Mouse (Mus musculus): ENCODE data around the gene Scn2b. TPM values are rescaled to one million over a fixed set of nuclear protein-coding genes. Genes with fewer than 3 reads are reported as not detected.

Scn2b gene
- polyA plus RNA-seq (2016; fragmentation: Nextera tagmentation; extraction: Ambion mirVana), result 4.2 and 4.3 TPM in 2 replicates

DNA sequence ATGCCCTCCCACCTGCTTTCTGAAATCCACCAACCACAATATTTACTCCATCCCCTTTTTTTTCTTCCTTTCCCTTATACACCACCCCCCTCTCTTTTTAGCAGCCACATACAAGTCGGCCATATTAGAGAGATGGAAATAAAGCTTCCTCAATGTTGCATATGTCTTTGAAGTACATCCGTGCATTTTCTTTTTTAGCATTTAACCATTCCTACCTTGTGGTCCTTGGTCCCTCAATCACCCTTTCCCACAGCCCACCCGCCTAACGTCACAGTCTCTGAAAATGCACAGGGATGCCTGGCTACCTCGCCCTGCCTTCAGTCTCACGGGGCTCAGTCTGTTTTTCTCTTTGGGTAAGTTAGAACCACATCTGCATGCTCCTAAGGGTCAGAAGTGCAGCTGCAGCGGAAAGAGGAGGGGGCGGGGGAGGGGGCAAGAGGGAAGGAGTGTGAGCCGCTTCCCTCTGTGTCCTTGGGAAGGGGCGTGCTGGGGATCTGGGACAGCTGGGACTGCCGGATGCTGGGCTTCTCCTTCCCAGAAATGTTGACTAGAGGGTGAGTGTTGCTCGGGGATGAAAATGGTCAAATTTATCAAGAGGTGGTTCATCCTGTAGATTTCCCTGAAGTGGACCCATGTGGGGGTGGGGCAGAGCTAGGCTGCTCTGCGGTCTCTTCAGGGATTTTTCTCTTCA, at the start of gene Scn2b:
Gene Scn2b, plus strand, starts transcription at position 42 of the 691 bp plus-strand sequence.
- Histone ChIP-seq H3K4me3 (peak within 1 kb of the TSS; percentile 60), H3K27ac (replicated peaks) (peak within 1 kb of the TSS; percentile 72)

DNA sequence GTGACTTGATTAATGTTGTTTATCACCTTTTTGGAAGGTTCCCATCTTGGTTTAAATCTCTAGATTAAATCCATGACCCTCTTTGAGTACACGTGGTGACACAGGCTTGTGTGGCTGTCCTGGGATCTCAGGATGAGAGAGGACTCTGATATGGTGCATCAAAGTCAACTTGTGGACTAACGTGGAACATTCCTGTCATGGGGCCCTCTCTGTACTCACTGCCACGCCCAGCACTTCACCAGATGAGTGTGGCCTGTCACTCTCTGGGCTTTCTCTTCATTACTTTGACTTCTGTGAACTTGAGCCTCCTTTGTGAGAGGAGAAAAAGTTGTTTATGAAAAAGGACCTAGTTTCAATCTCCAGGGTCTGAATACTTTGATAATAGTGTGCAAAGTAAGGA, 45.8 kb upstream of the Scn2b start:
- no peak for ATAC-seq (ENCODE audit: low FRiP score, low read depth)
- WGBS, result 59% methylated on average over 3 of the region's 3 CpGs
- no peak overlapping the region for H3K4me2 ChIP-seq (replicated peaks)
- H3K4me3 ChIP-seq, result no peak overlapping the region
- H3K27ac ChIP-seq (replicated peaks), result no peak overlapping the region
- no peaks in the 10 kb centered on the region for H3K27me3 ChIP-seq
- no peaks in the 10 kb centered on the region for H3K9me3 ChIP-seq
- H3K9ac ChIP-seq (replicated peaks), result no peak overlapping the region
- H3K4me1 ChIP-seq, result no peaks in the 10 kb centered on the region
- no peaks in the 10 kb centered on the region for H3K36me3 ChIP-seq

More for the DNA sequence above, at the start of gene Scn2b:
- Histone ChIP-seq H3K4me2 (replicated peaks) (peak within 1 kb of the TSS; percentile 63), H3K4me1 (peaks cover 23% of the 10 kb centered on the region), H3K9me3 (no peaks in the 10 kb centered on the region), H3K27me3 (peaks cover 25% of the 10 kb centered on the region), H3K36me3 (no peaks in the 10 kb centered on the region), H3K9ac (replicated peaks) (peak within 1 kb of the TSS; percentile 80)
- no peak for ATAC-seq (ENCODE audit: low FRiP score, low read depth)
- 2% methylated on average over 13 of the region's 13 CpGs for WGBS

DNA sequence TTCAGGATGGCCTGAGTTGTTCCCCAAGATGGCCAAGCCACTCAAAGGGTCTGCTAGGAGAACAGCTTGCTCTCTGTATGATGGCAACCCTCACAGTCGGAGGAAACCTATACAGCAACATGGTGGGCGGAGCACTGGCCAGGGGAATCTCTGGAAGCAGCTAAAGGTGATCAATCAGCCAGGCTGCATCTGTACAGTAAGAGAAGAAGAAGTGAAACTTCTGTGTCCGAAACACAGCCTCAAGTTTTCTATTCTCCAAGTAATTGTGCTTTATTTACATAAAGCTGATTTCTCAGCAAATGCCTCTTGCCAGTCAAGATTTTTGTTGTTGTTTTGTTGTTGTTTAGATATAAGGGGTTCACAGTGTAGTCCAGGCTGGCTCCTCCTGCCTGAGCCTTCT, 39.7 kb upstream of the Scn2b start:
- WGBS, result 73% methylated on average over 3 of the region's 3 CpGs
- H3K9ac ChIP-seq (replicated peaks), result no peak overlapping the region

GRCm38 (mm10) chr9:45079011-45079410, 38.6 kb upstream of the Scn2b start, which contains the start of gene Jaml:
TSS of gene Jaml (plus strand) at chr9:45079183.
- 81% methylated on average over 5 of the region's 5 CpGs for WGBS
- no peak within 1 kb of the TSS for H3K9ac ChIP-seq (replicated peaks)
- H3K4me1 ChIP-seq, result no peaks in the 10 kb centered on the region
- no peaks in the 10 kb centered on the region for H3K36me3 ChIP-seq
- ATAC-seq (ENCODE audit: low FRiP score, low read depth), result no peak
- no peak within 1 kb of the TSS for H3K4me2 ChIP-seq (replicated peaks)
- peaks cover 13% of the 10 kb centered on the region; the same call in 1 of the 2 replicates for H3K27me3 ChIP-seq
- H3K27ac ChIP-seq (replicated peaks), result no peak within 1 kb of the TSS
- H3K4me3 ChIP-seq, result no peak within 1 kb of the TSS
- H3K9me3 ChIP-seq, result no peaks in the 10 kb centered on the region

More for the DNA sequence above, 39.7 kb upstream of the Scn2b start:
- Histone ChIP-seq H3K27ac (replicated peaks) (no peak overlapping the region), H3K4me1 (no peaks in the 10 kb centered on the region), H3K36me3 (no peaks in the 10 kb centered on the region), H3K4me3 (no peak overlapping the region), H3K4me2 (replicated peaks) (no peak overlapping the region), H3K9me3 (no peaks in the 10 kb centered on the region), H3K27me3 (peaks cover 13% of the 10 kb centered on the region; the same call in 1 of the 2 replicates)
- ATAC-seq (ENCODE audit: low FRiP score, low read depth), result no peak

DNA sequence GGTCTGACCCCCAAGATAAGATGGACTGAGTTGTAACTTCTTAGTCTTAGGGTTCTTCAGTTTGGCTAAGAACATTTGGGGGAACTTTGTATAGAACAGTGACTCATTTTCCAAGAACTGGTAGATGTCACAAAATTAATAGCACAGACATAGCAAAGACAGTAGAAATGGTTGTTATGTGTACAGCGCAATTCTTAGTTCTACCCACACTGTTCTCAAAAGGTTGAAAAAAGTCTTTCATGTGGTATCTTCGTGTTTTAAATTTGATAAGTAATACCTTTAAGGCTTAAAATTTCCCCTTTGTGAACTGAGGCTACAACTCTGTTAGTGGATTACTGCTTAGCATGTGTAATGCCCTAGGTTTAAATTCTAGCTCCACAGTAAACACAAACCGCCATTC, 34.5 kb upstream of the Scn2b start:
- Histone ChIP-seq H3K4me3 (no peak overlapping the region), H3K36me3 (no peaks in the 10 kb centered on the region), H3K4me2 (replicated peaks) (no peak overlapping the region), H3K27me3 (peaks cover 16% of the 10 kb centered on the region), H3K4me1 (no peaks in the 10 kb centered on the region), H3K27ac (replicated peaks) (no peak overlapping the region), H3K9me3 (no peaks in the 10 kb centered on the region), H3K9ac (replicated peaks) (no peak overlapping the region)
- ATAC-seq (ENCODE audit: low FRiP score, low read depth), result no peak
- 86% methylated on average over 3 of the region's 3 CpGs for WGBS

GRCm38 (mm10) chr9:45084556-45084955, 33.0 kb upstream of the Scn2b start:
- Histone ChIP-seq H3K9ac (replicated peaks) (no peak overlapping the region), H3K27me3 (peaks cover 10% of the 10 kb centered on the region; the same call in 1 of the 2 replicates), H3K4me3 (no peak overlapping the region), H3K36me3 (no peaks in the 10 kb centered on the region), H3K27ac (replicated peaks) (no peak overlapping the region), H3K4me2 (replicated peaks) (no peak overlapping the region), H3K4me1 (no peaks in the 10 kb centered on the region), H3K9me3 (no peaks in the 10 kb centered on the region)
- 73% methylated on average over 5 of the region's 5 CpGs for WGBS
- no peak for ATAC-seq (ENCODE audit: low FRiP score, low read depth)

DNA sequence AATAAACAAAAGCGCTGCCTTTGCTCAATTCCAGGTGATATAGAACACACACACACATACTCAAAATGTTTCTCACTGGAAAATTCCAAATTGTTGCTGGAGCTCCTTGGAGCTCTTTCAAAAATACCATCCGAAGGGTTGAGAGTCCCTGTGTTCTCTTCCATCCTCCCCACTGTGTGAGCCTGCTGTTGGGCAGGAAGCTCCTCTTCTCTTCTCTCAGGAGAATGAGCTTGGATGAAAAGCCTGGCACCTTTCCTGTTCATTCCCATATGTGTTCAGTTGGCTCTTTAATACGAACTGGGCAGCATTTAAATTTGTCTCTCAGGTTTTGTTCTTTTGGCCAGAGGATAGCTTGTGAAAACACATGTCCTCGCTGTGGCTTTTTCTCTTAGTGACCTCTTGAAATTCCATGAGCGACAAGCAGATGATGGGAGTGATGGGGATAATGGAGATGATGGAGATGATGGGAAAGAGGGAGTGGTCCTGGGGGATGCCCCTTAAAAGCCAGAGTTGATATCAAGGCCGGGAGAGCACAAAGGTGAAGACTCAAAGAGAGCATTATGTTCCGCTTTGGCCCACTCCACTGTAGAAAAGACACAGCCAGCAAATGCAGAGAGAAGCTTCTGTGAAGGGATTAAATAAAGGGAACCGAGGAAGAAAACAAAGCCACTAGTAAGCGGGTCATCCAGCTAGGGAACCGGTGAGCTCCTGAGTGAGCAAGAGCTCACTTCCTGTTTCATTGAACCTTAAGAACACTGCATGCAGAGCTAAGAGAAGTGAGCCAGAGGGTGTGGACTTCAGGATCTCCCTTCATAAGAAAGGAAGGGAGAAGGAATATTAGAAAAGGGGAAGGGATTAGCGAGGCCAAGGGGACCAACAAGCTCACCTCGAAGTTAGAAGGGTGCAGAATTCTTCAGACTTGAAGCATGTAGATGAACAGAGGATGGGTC, 31.6 kb upstream of the Scn2b start:
- Histone ChIP-seq H3K4me2 (replicated peaks) (no peak overlapping the region), H3K4me1 (no peaks in the 10 kb centered on the region)
- 76% methylated on average over 12 of the region's 12 CpGs for WGBS

GRCm38 (mm10) chr9:45088040-45088439, 29.5 kb upstream of the Scn2b start:
- Histone ChIP-seq H3K36me3 (no peaks in the 10 kb centered on the region), H3K4me3 (no peak overlapping the region), H3K9me3 (no peaks in the 10 kb centered on the region), H3K27ac (replicated peaks) (no peak overlapping the region), H3K4me2 (replicated peaks) (no peak overlapping the region), H3K9ac (replicated peaks) (no peak overlapping the region), H3K27me3 (peaks cover 3% of the 10 kb centered on the region; the same call in 1 of the 2 replicates), H3K4me1 (no peaks in the 10 kb centered on the region)
- ATAC-seq (ENCODE audit: low FRiP score, low read depth), result no peak

More for the DNA sequence above, 31.6 kb upstream of the Scn2b start:
- Histone ChIP-seq H3K27me3 (peaks cover 10% of the 10 kb centered on the region; the same call in 1 of the 2 replicates), H3K27ac (replicated peaks) (no peak overlapping the region), H3K4me3 (no peak overlapping the region), H3K36me3 (no peaks in the 10 kb centered on the region), H3K9me3 (no peaks in the 10 kb centered on the region), H3K9ac (replicated peaks) (no peak overlapping the region)
- no peak for ATAC-seq (ENCODE audit: low FRiP score, low read depth)

GRCm38 (mm10) chr9:45090811-45091210, 26.8 kb upstream of the Scn2b start:
- no peak overlapping the region for H3K4me3 ChIP-seq
- ATAC-seq (ENCODE audit: low FRiP score, low read depth), result no peak
- H3K27ac ChIP-seq (replicated peaks), result no peak overlapping the region
- 71% methylated on average over 3 of the region's 3 CpGs for WGBS
- no peaks in the 10 kb centered on the region for H3K9me3 ChIP-seq
- H3K9ac ChIP-seq (replicated peaks), result no peak overlapping the region
- H3K4me1 ChIP-seq, result no peaks in the 10 kb centered on the region
- H3K4me2 ChIP-seq (replicated peaks), result no peak overlapping the region
- H3K27me3 ChIP-seq, result peaks cover 3% of the 10 kb centered on the region; the same call in 1 of the 2 replicates
- no peaks in the 10 kb centered on the region for H3K36me3 ChIP-seq

- Histone ChIP-seq H3K27ac (replicated peaks) (no peak overlapping the region), H3K4me3 (no peak overlapping the region), H3K27me3 (no peaks in the 10 kb centered on the region), H3K4me1 (no peaks in the 10 kb centered on the region), H3K4me2 (replicated peaks) (no peak overlapping the region), H3K9ac (replicated peaks) (no peak overlapping the region), H3K9me3 (no peaks in the 10 kb centered on the region), H3K36me3 (no peaks in the 10 kb centered on the region)
- no peak for ATAC-seq (ENCODE audit: low FRiP score, low read depth)
- WGBS, result 70% methylated on average over 4 of the region's 4 CpGs
Observed at GRCm38 (mm10) chr9:45092641-45093040, 24.9 kb upstream of the Scn2b start.

DNA sequence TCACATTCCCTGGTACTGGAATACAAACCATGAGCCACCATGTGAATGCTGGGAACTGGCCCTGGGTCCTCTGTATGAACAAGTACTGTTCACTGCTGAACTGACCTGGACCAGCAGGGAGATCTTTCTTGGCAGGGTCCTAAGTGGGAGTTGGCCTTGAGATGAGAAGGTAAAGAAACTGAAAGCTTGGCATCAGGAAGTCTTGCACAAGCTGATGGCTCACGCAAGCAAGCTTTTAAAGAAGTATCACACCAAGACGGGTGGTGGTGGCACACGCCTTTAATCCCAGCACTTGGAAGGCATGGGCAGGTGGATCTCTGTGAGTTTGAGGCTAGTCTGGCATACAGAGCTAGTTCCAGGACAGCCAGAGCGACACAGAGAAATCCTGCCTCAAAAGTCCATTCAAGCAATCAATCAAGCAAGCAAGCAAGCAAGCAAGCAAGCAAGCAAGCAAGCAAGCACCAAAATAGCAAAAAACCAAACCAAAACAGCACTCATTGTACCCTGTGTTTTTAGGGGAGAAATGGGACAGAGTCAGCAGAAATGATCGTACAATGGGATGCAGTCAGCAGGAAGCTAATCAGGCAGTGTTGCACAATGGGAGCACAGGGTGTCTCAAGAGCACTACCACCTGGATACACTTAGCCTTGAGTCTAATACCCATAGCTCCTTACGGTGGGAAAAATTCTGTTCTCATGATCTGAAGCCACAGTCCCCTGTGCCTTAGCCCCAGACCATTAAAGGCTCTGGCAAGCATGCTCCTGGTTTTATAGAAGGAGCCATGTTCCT, 22.2 kb upstream of the Scn2b start:
- Histone ChIP-seq H3K27ac (replicated peaks) (no peak overlapping the region), H3K27me3 (no peaks in the 10 kb centered on the region), H3K4me2 (replicated peaks) (no peak overlapping the region), H3K9me3 (no peaks in the 10 kb centered on the region), H3K9ac (replicated peaks) (no peak overlapping the region), H3K4me3 (no peak overlapping the region), H3K36me3 (no peaks in the 10 kb centered on the region), H3K4me1 (no peaks in the 10 kb centered on the region)
- no peak for ATAC-seq (ENCODE audit: low FRiP score, low read depth)
- WGBS, result 81% methylated on average over 6 of the region's 6 CpGs
